Mouse (Mus musculus) B cell, adult 2 months (primary cell): Measurements from ENCODE around the gene Eef2k.
"Not testable (repeated sequence)": the region's sequence is repeated elsewhere in the genome, so short reads cannot be mapped to it uniquely, and the experiment has no call there.

Experiments used
- DNase-seq, 2 experiments: peaks; one replicate each; pipeline ENCODE4 v3.0.0; 2022

Gene Eef2k

DNA sequence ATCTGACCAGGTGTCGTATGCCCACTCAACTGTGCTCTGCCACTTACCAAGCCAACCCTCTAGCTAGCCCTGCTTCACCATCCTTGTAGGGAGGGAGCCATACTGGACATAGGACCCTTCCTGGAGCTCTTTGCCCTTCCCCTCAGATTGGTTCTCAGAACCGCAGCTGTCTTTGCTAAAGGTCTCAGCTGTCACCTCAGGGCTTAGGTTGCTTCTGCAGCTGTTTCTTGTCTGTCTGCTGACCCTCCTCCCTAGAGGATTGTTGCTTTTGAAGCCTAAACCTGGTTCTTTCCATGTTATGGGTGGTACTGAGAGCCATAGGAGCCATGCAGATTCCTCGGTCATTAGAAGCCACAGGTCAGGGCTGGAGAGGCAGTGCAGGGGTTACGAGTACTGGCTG, 40.0 kb downstream of the Eef2k start:
- DNase-seq, result no peak

DNA sequence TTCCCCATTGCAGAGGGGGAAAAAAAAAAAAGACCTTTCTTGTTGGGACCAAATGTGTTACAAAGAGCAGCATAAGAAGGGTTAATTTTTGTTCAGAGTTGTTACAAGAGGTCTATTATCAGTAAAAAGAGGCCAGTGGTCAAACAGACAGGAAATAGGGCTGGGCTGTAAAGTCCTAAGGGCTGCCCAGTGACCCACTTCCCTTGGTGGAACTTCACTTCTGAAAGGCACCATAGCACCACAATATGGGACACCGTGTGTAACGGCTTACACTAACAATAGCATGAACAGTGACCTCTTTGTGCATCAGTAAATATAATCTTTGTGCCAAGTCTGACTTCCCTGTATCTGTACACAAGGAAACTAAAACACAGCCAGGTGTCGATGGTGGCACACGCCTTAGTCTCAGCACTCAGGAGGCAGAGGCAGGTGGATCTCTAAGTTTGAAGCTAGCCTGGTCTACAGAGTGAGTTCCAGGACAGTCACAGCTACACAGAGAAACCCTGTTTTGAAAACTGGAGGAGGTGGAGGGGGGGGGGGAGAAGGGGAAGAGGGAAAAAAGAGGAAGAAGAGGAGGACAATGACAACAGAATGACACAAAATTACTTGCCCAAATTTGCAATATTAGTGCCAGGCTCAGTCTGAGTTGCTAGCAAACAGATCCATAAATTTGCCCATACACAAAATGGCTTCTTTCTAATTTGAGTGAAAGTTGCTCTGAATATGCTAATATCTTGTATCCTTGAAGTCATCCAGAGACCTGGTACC, 41.1 kb downstream of the Eef2k start:
- DNase-seq, result no peak

DNA sequence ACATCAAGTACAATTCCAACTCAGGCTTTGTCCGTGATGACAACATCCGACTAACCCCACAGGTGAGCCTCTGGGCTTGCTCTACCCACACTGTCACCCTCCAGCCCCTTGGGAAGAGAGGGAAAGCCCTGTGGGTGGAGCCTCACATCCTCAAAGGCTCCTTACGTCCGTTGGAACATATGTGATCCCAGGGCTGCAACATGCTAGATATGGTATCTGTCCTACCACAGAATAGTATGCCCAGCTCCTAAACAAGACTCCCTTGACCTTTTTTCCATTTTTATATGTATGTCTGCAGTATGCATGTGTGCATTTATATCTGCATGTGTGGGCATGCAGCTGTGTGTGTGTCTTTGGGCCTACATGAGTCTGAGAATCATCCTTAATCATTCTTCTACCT, 42.1 kb downstream of the Eef2k start:
- no peak for DNase-seq

DNA sequence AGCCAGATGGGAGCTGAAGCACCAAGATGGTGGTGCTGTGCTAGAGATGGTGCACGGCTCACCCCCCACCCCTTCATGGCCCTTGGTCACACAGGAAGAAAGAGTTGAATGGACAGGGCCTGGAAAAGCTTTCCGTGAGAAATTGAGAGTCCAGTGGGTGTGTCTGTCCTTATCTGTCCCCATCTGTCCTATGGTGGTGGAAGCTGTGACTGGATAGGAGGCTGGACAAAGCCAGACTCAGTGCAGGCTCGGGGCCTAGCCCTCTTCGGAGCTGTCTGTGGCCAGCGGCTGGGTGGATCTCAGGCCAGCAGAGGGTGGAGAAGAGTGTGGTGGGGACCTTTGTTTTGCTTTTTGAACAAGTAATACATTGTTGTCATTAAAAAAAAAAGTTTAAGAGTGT, 50.5 kb downstream of the Eef2k start:
- no peak for DNase-seq

- no peak for DNase-seq
These were observed 54.4 kb downstream of the Eef2k start for GRCm38 (mm10) chr7:120897054-120897453.

DNA sequence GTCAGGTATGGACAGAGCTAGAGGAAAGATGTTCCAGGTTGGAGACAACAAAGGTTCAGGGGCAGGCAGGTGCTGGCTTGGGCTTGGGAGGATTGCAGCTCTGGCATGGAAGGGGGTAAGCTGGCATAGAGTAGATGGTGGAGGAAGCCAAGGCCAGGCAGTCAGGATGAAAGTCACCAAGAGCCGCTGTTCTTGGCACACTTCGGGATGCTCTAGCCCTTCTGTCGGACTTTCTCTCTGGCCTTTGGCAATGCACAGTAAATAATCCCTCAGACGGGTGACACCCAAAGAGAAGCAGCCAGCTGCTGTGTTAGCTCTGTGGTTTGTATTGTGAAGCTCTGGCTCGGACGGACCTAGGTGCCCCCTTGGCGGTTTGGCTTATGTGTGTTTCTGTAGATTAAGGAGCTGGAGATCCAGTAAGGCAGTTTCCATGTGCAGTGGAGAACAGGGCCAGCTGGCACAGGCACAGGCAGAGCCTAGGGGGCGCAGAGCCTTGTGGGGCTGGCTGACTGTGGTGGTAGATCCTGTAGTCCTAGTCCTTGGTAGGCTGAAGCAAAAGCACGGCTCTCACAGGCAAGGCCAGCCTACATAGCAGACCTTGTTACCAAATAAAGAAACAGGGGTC, 55.2 kb downstream of the Eef2k start:
- no peak for DNase-seq

GRCm38 (mm10) chr7:120900191-120900590, 57.6 kb downstream of the Eef2k start:
- DNase-seq, result no peak

DNA sequence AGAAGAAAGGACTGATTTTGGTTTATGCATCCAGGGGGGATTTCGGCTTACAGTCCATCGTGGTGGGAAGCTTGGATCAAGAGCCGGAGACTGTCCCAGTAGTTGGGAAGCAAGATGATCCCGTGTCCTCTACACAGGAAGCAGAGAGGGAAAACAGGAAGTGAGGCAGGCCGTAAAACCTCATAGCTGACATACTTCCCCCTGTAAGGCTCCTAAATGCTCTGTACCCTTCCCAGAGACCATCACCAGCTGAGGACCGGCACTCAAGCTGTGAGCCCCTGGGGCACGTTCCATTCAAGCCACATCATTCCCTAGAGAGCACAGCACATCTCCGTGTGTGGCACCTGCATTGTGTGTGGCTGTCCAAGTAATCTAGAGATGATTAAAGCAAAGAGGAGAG, 59.1 kb downstream of the Eef2k start:
- DNase-seq, result no peak

- no peak for DNase-seq
These were observed 60.3 kb downstream of the Eef2k start for GRCm38 (mm10) chr7:120902931-120903330.

DNA sequence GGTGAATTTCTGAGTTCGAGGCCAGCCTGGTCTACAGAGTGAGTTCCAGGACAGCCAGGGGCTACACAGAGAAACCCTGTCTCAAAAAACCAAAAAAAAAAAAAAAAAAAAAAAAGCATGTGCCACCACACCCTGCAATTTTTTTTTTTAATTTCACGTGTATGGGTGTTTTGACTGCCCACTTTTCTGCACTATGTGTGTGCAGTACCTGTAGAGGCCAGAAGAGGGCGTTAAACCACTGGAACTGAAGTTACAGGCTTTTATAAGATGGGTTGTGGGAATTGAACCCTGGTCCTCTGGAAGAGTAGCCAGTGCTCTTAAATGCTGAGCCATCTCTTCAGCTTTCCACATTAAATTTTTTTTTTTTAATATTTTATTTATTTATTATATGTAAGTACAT, 67.5 kb downstream of the Eef2k start:
- peak; percentile 41 to 46 for DNase-seq

DNA sequence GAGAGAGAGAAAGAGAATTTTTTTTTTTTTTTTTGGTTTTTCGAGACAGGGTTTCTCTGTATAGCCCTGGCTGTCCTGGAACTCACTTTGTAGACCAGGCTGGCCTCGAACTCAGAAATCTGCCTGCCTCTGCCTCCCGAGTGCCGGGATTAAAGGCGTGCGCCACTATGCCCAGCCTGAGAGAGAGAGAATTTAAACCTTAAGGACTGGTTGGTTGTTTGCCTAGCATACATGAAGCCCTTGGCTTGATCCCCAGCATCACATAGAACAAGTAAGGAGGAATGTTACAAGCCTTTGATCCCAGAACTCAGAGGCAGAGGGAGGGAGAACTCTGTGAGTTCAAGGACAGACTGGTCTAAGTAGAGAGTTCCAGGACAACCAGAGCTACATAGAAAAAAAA, 68.6 kb downstream of the Eef2k start:
- DNase-seq, result not testable (repeated sequence)

DNA sequence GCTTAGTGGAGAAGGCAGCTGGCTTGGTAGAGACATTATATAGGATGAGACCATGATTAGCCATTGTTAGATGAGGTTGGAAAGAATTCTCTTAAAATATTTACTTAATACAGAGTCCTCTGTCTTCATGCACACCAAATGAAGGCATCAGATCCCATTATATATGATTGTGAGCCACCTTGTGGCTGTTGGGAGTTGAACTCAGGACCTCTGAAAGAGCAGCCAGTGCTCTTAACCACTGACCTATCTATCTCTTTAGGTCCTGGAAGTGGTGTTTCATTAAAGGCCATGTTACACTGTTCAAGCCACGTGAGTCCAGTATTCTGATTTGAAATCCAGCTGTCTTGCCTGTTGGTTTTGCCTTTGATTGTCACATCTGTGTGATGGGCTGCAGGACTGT, 70.7 kb downstream of the Eef2k start:
- peak; percentile 18 to 21 for DNase-seq

- peak; percentile 8 to 18 for DNase-seq
These were observed 73.7 kb downstream of the Eef2k start for GRCm38 (mm10) chr7:120916262-120916875.

- no peak for DNase-seq
These were observed 74.6 kb downstream of the Eef2k start for GRCm38 (mm10) chr7:120917279-120917591.

- peak; percentile 100 for DNase-seq
These were observed 75.2 kb downstream of the Eef2k start, which contains the start of gene Polr3e for GRCm38 (mm10) chr7:120917592-120918461. TSS of gene Polr3e (plus strand) at chr7:120917744.

- DNase-seq, result peak; percentile 83 to 85
These were observed 75.9 kb downstream of the Eef2k start for GRCm38 (mm10) chr7:120918526-120918962.

DNA sequence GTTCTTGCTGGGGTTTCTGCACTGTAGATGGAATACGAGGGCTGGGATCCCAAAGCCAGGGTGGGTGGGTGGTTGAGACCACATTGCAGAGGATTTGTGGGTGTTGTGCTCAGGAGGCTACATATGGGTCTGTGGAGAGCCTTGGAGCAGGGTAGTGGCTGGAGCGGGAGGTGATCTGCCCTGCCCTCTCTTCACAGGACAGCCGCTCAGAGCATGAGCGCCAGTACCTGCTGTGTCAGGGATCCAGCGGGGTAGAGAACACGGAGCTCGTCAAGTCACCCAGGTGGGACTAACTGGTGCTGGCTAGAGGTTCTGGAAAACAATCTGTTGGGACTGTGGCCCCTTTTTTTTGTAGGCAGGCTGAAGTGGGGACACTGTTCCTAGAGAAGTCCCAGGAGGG, 90.5 kb downstream of the Eef2k start:
- no peak for DNase-seq

- no peak for DNase-seq
These were observed 91.1 kb downstream of the Eef2k start for GRCm38 (mm10) chr7:120933680-120934195.

DNA sequence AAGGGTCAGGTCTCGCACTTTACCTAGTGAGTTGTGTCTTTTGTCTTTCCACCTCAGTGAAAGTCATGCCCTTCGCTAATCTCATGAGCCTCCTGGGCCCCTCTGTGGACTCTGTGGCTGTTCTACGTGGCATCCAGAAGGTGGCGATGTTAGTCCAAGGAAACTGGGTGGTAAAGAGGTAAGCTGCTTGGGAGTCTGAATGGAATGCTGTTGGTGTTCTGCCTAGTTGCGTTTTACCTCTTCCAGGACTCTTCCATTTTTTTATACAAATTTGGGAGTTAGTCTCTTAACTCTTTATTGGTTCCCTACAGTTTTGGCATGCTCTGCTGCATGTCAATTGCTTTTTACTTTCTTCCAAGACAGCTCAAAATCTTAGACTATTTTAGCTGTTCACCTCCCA, 92.1 kb downstream of the Eef2k start:
- peak; percentile 64 to 68 for DNase-seq

- no peak for DNase-seq
These were observed 93.9 kb downstream of the Eef2k start for GRCm38 (mm10) chr7:120936522-120936921.

GRCm38 (mm10) chr7:120938206-120938605, 95.6 kb downstream of the Eef2k start:
- DNase-seq, result no peak

GRCm38 (mm10) chr7:120940343-120940742, 97.7 kb downstream of the Eef2k start:
- DNase-seq, result no peak

GRCm38 (mm10) chr7:120941214-120941613, 98.6 kb downstream of the Eef2k start:
- DNase-seq, result no peak
